Mouse (Mus musculus) CH12.LX (cell line): ENCODE results near the gene Gm20388.

ENCODE experiments used
- CHD2 ChIP-seq: IDR thresholded peaks from 2 replicates; pipeline ENCODE4 v1.6.1; 2011; ENCODE audit warnings: low read length, improper control_type of control experiment
- CTCF ChIP-seq, 2 experiments: IDR thresholded peaks in 1 of 2; conservative IDR thresholded peaks in 1 of 2; 2 replicates each; pipeline ENCODE4 v1.5.1; 2011 to 2012; ENCODE audit warnings: low read depth in 2 of 2, low read length in 2 of 2, improper control_type of control experiment in 1 of 2, inconsistent platforms in 1 of 2, mild to moderate bottlenecking in 1 of 2, moderate library complexity in 1 of 2
- NELFE ChIP-seq: IDR thresholded peaks from 2 replicates; pipeline ENCODE4 v1.6.1; 2011; ENCODE audit warnings: low read depth, low read length, improper control_type of control experiment

- TF ChIP-seq CHD2: no peak
- no peak for TF ChIP-seq NELFE
- TF ChIP-seq CTCF (conservative IDR thresholded peaks at IDR 0.05 in 1 of 2, IDR thresholded peaks at IDR 0.05 in 1 of 2; ENCODE audit: low read depth in 2 of 2, low read length in 2 of 2): no peak
These were observed 22.6 kb upstream of the Gm20388 start for GRCm38 (mm10) chr8:119888012-119888411.
